Mouse (Mus musculus): Measurements from ENCODE around the gene Fem1b. TPM values are rescaled to one million over a fixed set of nuclear protein-coding genes. Genes with fewer than 3 reads are reported as not detected.
"Not testable (repeated sequence)": the region's sequence is repeated elsewhere in the genome, so short reads cannot be mapped to it uniquely, and the experiment has no call there.

Gene Fem1b
- total and polyA plus RNA-seq, 2 experiments: 3.3 to 12.4 TPM

DNA sequence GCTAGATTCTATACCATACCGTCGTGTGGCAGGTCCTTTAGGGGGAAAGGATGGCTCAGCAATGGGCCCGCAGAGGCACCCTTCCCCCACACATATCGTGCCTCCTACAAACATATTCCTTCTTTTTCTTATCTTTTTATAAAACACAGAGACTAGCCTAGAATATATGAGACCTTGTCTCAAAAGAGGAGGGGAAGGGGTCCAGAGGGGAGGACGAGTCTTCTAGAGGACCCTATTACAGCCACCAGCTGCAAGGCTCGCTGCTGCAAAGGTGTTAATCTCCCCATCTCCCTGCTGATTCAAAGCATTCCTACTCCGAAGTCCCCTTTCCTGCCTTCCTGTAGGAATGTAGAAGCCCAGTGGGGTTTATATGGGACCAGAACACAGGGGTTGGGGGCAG lies 14.7 kb upstream of the Fem1b start:
- 0 out of 2 replicates have a peak, but pooled peaks cover 1% of the 10 kb centered on the region for H3K4me1 ChIP-seq (ENCODE audit: control insufficient read depth, insufficient read depth, low read length)
- TF ChIP-seq CTCF (IDR thresholded peaks at IDR 0.05; ENCODE audit: low read depth, low read length) (no peak), POLR2A (IDR thresholded peaks at IDR 0.05; ENCODE audit: extremely low read depth, insufficient read depth, low read length) (no peak)
- H3K9ac ChIP-seq (ENCODE audit: low read depth, low read length): no peak overlapping the region
- no peaks in the 10 kb centered on the region for H3K27me3 ChIP-seq (ENCODE audit: control insufficient read depth, insufficient read depth, low read length)
- DNase-seq (ENCODE audit: extremely low read depth, low read depth, low spot score): no peak
- H3K4me3 ChIP-seq (ENCODE audit: insufficient read depth, low read depth, low read length): no peak overlapping the region
- no peaks in the 10 kb centered on the region for H3K79me2 ChIP-seq (ENCODE audit: control insufficient read depth, insufficient read depth, low read length)
- WGBS: 42% methylated on average over 7 of the region's 7 CpGs
- no peaks in the 10 kb centered on the region for H3K36me3 ChIP-seq (ENCODE audit: control insufficient read depth, insufficient read depth, low read length)
- H3K27ac ChIP-seq (replicated peaks; ENCODE audit: insufficient read depth, low read depth, low read length): no peak overlapping the region

DNA sequence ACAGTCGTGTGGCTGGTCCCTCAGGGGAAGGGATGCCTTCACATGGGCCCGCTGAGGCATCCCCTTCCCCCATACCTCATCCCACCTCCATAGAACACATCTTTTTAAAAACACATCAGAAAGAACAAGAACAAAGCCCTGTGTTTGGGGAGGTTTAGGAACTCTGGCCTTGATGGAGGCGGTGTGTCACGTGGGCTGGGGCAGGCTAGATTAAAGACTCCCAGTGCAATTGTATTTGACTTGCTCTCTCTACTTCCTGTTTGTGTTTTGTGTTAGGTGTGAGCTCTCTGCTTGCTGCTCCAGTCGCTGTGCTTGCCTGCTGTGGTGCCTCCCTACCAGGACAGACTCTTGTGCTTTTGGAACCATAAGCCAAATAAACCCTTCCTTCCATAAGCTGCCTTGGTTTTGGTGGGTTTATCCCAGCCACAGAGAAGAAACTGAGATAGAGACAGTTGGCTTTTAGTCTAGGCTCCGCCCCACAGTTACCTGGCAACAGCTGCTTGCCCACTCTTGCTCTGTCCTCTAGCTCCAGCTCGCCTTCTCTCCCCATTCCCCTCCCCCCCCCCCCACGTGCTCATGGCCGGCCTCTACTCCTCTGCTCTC lies 14.2 kb upstream of the Fem1b start:
- Histone ChIP-seq H3K79me2 (ENCODE audit: control insufficient read depth, insufficient read depth, low read length) (no peaks in the 10 kb centered on the region), H3K9ac (ENCODE audit: low read depth, low read length) (no peak overlapping the region), H3K27me3 (ENCODE audit: control insufficient read depth, insufficient read depth, low read length) (no peaks in the 10 kb centered on the region), H3K4me1 (ENCODE audit: control insufficient read depth, insufficient read depth, low read length) (0 out of 2 replicates have a peak, but pooled peaks cover 1% of the 10 kb centered on the region), H3K27ac (replicated peaks; ENCODE audit: insufficient read depth, low read depth, low read length) (no peak overlapping the region), H3K36me3 (ENCODE audit: control insufficient read depth, insufficient read depth, low read length) (no peaks in the 10 kb centered on the region), H3K4me3 (ENCODE audit: insufficient read depth, low read depth, low read length) (no peak overlapping the region)
- WGBS: 42% methylated on average over 9 of the region's 9 CpGs
- DNase-seq (ENCODE audit: extremely low read depth, low read depth, low spot score): no peak
- TF ChIP-seq CTCF (IDR thresholded peaks at IDR 0.05; ENCODE audit: low read depth, low read length) (no peak), POLR2A (IDR thresholded peaks at IDR 0.05; ENCODE audit: extremely low read depth, insufficient read depth, low read length) (no peak)

DNA sequence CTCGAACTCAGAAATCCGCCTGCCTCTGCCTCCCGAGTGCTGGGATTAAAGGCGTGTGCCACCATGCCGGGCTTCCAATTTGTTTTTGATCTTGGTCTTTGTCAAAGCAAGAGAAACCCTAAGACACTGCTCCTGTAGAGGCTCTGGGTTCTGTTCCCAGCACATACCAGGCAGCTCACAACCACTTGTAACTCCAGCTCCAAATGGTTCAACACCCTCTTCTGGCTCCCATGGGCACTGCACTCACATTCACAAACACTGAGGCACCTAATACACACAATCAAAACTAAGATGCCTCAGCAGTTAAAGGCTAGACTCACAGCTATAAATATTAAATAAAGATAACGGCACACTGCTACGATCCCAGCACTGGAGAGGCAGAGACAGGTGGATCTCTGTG lies 10.1 kb upstream of the Fem1b start:
- H3K36me3 ChIP-seq (ENCODE audit: control insufficient read depth, insufficient read depth, low read length): no peaks in the 10 kb centered on the region
- H3K9ac ChIP-seq (ENCODE audit: low read depth, low read length): no peak overlapping the region
- H3K27me3 ChIP-seq (ENCODE audit: control insufficient read depth, insufficient read depth, low read length): no peaks in the 10 kb centered on the region
- TF ChIP-seq POLR2A (IDR thresholded peaks at IDR 0.05; ENCODE audit: extremely low read depth, insufficient read depth, low read length) (no peak), CTCF (IDR thresholded peaks at IDR 0.05; ENCODE audit: low read depth, low read length) (no peak)
- H3K4me3 ChIP-seq (ENCODE audit: insufficient read depth, low read depth, low read length): no peak overlapping the region
- H3K4me1 ChIP-seq (ENCODE audit: control insufficient read depth, insufficient read depth, low read length): peaks cover 2% of the 10 kb centered on the region; the same call in 1 of the 2 replicates
- no peak overlapping the region for H3K27ac ChIP-seq (replicated peaks; ENCODE audit: insufficient read depth, low read depth, low read length)
- DNase-seq (ENCODE audit: extremely low read depth, low read depth, low spot score): no peak
- no peaks in the 10 kb centered on the region for H3K79me2 ChIP-seq (ENCODE audit: control insufficient read depth, insufficient read depth, low read length)
- 99% methylated on average over 7 of the region's 7 CpGs for WGBS

DNA sequence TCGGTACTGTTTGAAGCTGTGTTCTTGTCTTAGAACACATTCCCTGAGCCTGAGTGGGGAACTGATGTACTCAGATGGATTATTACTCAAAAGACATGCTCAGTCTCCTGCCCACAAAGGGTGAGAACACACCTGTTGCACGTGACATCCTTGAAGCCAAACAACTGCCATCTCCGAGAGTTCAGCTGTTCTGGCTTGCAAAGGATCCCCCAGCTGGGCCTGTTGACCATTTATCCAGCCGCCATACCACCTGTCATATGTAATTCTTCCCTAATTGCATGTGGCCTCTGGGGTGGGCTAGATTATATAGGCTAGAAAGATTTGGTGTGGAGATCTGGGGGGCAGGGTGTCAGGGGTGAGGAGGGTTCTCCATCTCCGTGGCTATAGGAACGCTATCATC lies 9.1 kb upstream of the Fem1b start:
- peaks cover 2% of the 10 kb centered on the region; the same call in 1 of the 2 replicates for H3K4me1 ChIP-seq (ENCODE audit: control insufficient read depth, insufficient read depth, low read length)
- no peak overlapping the region for H3K27ac ChIP-seq (replicated peaks; ENCODE audit: insufficient read depth, low read depth, low read length)
- DNase-seq (ENCODE audit: extremely low read depth, low read depth, low spot score): no peak
- no peaks in the 10 kb centered on the region for H3K79me2 ChIP-seq (ENCODE audit: control insufficient read depth, insufficient read depth, low read length)
- H3K4me3 ChIP-seq (ENCODE audit: insufficient read depth, low read depth, low read length): no peak overlapping the region
- no peak overlapping the region for H3K9ac ChIP-seq (ENCODE audit: low read depth, low read length)
- TF ChIP-seq CTCF (IDR thresholded peaks at IDR 0.05; ENCODE audit: low read depth, low read length): no peak
- TF ChIP-seq POLR2A (IDR thresholded peaks at IDR 0.05; ENCODE audit: extremely low read depth, insufficient read depth, low read length): no peak
- 94% methylated on average over 6 of the region's 6 CpGs for WGBS
- H3K27me3 ChIP-seq (ENCODE audit: control insufficient read depth, insufficient read depth, low read length): no peaks in the 10 kb centered on the region
- no peaks in the 10 kb centered on the region for H3K36me3 ChIP-seq (ENCODE audit: control insufficient read depth, insufficient read depth, low read length)

DNA sequence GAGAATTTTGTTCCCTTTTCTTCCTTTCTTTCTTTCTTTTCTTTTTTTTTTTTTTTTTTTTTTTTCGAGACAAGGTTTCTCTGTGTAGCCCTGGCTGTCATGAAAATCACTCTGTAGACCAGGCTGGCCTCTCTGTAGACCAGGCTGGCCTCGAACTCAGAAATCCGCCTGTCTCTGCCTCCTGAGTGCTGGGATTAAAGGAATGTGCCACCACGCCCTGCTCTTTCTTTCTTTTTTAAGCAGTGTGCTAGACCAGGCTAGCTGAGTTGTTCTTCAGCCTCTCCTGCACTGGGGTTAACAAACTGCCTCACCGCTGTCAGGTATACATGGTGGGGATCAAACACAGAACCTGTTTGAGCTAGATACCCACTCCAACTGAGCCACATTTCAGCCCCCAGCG lies 8.2 kb upstream of the Fem1b start:
- not testable (repeated sequence) for H3K9ac ChIP-seq (ENCODE audit: low read depth, low read length); H3K79me2 ChIP-seq (ENCODE audit: control insufficient read depth, insufficient read depth, low read length); H3K27me3 ChIP-seq (ENCODE audit: control insufficient read depth, insufficient read depth, low read length); H3K4me3 ChIP-seq (ENCODE audit: insufficient read depth, low read depth, low read length); H3K27ac ChIP-seq (replicated peaks; ENCODE audit: insufficient read depth, low read depth, low read length); DNase-seq (ENCODE audit: extremely low read depth, low read depth, low spot score); H3K36me3 ChIP-seq (ENCODE audit: control insufficient read depth, insufficient read depth, low read length); H3K4me1 ChIP-seq (ENCODE audit: control insufficient read depth, insufficient read depth, low read length)
- 84% methylated on average over 6 of the region's 6 CpGs for WGBS

DNA sequence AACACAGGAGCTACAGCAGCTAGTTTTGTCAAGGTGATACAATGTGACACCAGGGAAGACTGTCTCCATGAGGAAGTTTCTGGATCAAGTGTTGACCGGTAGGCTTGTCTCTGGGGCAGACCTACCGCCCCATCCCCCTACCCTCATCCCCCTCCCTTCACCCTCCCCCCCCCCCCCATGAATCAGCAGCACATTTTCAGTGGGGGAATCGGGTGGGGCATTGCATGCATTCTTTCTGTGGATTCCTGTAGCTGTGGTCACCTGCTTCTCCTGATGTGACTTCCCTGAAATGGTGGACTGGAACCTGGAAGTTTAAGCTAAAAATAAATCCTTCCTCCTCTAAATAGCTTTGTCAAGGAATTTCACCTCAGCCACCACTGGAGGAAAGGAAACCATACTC lies 7.8 kb upstream of the Fem1b start:
- no peaks in the 10 kb centered on the region for H3K79me2 ChIP-seq (ENCODE audit: control insufficient read depth, insufficient read depth, low read length)
- no peak overlapping the region for H3K4me3 ChIP-seq (ENCODE audit: insufficient read depth, low read depth, low read length)
- TF ChIP-seq POLR2A (IDR thresholded peaks at IDR 0.05; ENCODE audit: extremely low read depth, insufficient read depth, low read length): no peak
- TF ChIP-seq CTCF (IDR thresholded peaks at IDR 0.05; ENCODE audit: low read depth, low read length): no peak
- no peak overlapping the region for H3K9ac ChIP-seq (ENCODE audit: low read depth, low read length)
- H3K4me1 ChIP-seq (ENCODE audit: control insufficient read depth, insufficient read depth, low read length): peaks cover 6% of the 10 kb centered on the region; the same call in 1 of the 2 replicates
- no peaks in the 10 kb centered on the region for H3K36me3 ChIP-seq (ENCODE audit: control insufficient read depth, insufficient read depth, low read length)
- H3K27me3 ChIP-seq (ENCODE audit: control insufficient read depth, insufficient read depth, low read length): no peaks in the 10 kb centered on the region
- 92% methylated on average over 3 of the region's 3 CpGs for WGBS
- H3K27ac ChIP-seq (replicated peaks; ENCODE audit: insufficient read depth, low read depth, low read length): no peak overlapping the region
- DNase-seq (ENCODE audit: extremely low read depth, low read depth, low spot score): no peak
